Mouse (Mus musculus): ENCODE data around the gene Rhox4g. TPM values are rescaled to one million over a fixed set of nuclear protein-coding genes. Genes with fewer than 3 reads are reported as not detected.
"Not testable (repeated sequence)": the region's sequence is repeated elsewhere in the genome, so short reads cannot be mapped to it uniquely, and the experiment has no call there.

Rhox4g gene
- polyA plus RNA-seq (2015; fragmentation: Nextera tagmentation; extraction: Ambion mirVana) = not detected in 2 replicates

- not testable (repeated sequence) for ATAC-seq (ENCODE audit: insufficient number of reproducible peaks, low FRiP score, low TSS enrichment, low read depth); H3K36me3 ChIP-seq; H3K9ac ChIP-seq; H3K4me2 ChIP-seq (replicated peaks); H3K9me3 ChIP-seq (replicated peaks); H3K27ac ChIP-seq (replicated peaks); H3K4me1 ChIP-seq; H3K27me3 ChIP-seq; H3K4me3 ChIP-seq (replicated peaks)
- 89% methylated on average over 19 of the region's 20 CpGs for WGBS
These were observed at the start of gene Rhox4g for GRCm38 (mm10) chrX:37651227-37651626. TSS of gene Rhox4g (minus strand) at chrX:37651327.

- H3K27ac ChIP-seq (replicated peaks) = no peak overlapping the region
- 76% methylated on average over 2 of the region's 2 CpGs for WGBS
- no peaks in the 10 kb centered on the region for H3K36me3 ChIP-seq
- no peaks in the 10 kb centered on the region for H3K4me1 ChIP-seq
- H3K27me3 ChIP-seq = no peaks in the 10 kb centered on the region
- H3K4me3 ChIP-seq (replicated peaks) = no peak overlapping the region
- H3K4me2 ChIP-seq (replicated peaks) = no peak overlapping the region
- no peaks in the 10 kb centered on the region for H3K9me3 ChIP-seq (replicated peaks)
- H3K9ac ChIP-seq = no peak overlapping the region
- no peak for ATAC-seq (ENCODE audit: insufficient number of reproducible peaks, low FRiP score, low TSS enrichment, low read depth)
These were observed 41.1 kb upstream of the Rhox4g start for GRCm38 (mm10) chrX:37692261-37692660.

GRCm38 (mm10) chrX:37683031-37683715 lies 32.0 kb upstream of the Rhox4g start:
- Histone ChIP-seq H3K27me3 (no peaks in the 10 kb centered on the region), H3K9me3 (replicated peaks) (no peaks in the 10 kb centered on the region), H3K4me3 (replicated peaks) (no peak overlapping the region), H3K9ac (no peak overlapping the region), H3K27ac (replicated peaks) (no peak overlapping the region), H3K4me2 (replicated peaks) (no peak overlapping the region), H3K4me1 (no peaks in the 10 kb centered on the region), H3K36me3 (no peaks in the 10 kb centered on the region)
- 86% methylated on average over 24 of the region's 24 CpGs for WGBS
- no peak for ATAC-seq (ENCODE audit: insufficient number of reproducible peaks, low FRiP score, low TSS enrichment, low read depth)

- 84% methylated on average over 8 of the region's 8 CpGs for WGBS
- H3K36me3 ChIP-seq; H3K9ac ChIP-seq; ATAC-seq (ENCODE audit: insufficient number of reproducible peaks, low FRiP score, low TSS enrichment, low read depth); H3K27me3 ChIP-seq; H3K4me3 ChIP-seq (replicated peaks); H3K27ac ChIP-seq (replicated peaks); H3K4me2 ChIP-seq (replicated peaks); H3K9me3 ChIP-seq (replicated peaks); H3K4me1 ChIP-seq: not testable (repeated sequence)
These were observed 22.1 kb upstream of the Rhox4g start, which contains the start of gene Rhox2h for GRCm38 (mm10) chrX:37673177-37673576. TSS of gene Rhox2h (minus strand) at chrX:37673277.

- not testable (repeated sequence) for H3K36me3 ChIP-seq; H3K4me2 ChIP-seq (replicated peaks); H3K4me1 ChIP-seq; H3K27ac ChIP-seq (replicated peaks); H3K9ac ChIP-seq; H3K27me3 ChIP-seq; H3K4me3 ChIP-seq (replicated peaks); H3K9me3 ChIP-seq (replicated peaks); ATAC-seq (ENCODE audit: insufficient number of reproducible peaks, low FRiP score, low TSS enrichment, low read depth)
- 100% methylated on average over 1 of the region's 3 CpGs for WGBS
These were observed 17.5 kb upstream of the Rhox4g start, which contains the start of gene Rhox3h for GRCm38 (mm10) chrX:37668664-37669063. TSS of gene Rhox3h (minus strand) at chrX:37668764.

GRCm38 (mm10) chrX:37643370-37643769 lies 7.8 kb downstream of the Rhox4g start, which contains the start of gene Rhox2g:
TSS of gene Rhox2g (minus strand) at chrX:37643470.
- not testable (repeated sequence) for H3K36me3 ChIP-seq; H3K27me3 ChIP-seq; ATAC-seq (ENCODE audit: insufficient number of reproducible peaks, low FRiP score, low TSS enrichment, low read depth); H3K9me3 ChIP-seq (replicated peaks); H3K9ac ChIP-seq; H3K4me1 ChIP-seq; H3K4me2 ChIP-seq (replicated peaks); H3K27ac ChIP-seq (replicated peaks); H3K4me3 ChIP-seq (replicated peaks)
- WGBS = 92% methylated on average over 6 of the region's 6 CpGs

- not testable (repeated sequence) for H3K4me3 ChIP-seq (replicated peaks); H3K36me3 ChIP-seq; H3K9me3 ChIP-seq (replicated peaks); H3K27ac ChIP-seq (replicated peaks); H3K9ac ChIP-seq; H3K27me3 ChIP-seq; H3K4me1 ChIP-seq; ATAC-seq (ENCODE audit: insufficient number of reproducible peaks, low FRiP score, low TSS enrichment, low read depth); H3K4me2 ChIP-seq (replicated peaks)
- WGBS = 86% methylated on average over 2 of the region's 2 CpGs
These were observed 22.6 kb downstream of the Rhox4g start, which contains the start of gene Rhox3g for GRCm38 (mm10) chrX:37628512-37628911. TSS of gene Rhox3g (minus strand) at chrX:37628612.

GRCm38 (mm10) chrX:37607604-37608003 lies 43.5 kb downstream of the Rhox4g start, which contains the start of gene Rhox4f:
TSS of gene Rhox4f (minus strand) at chrX:37607704.
- H3K9ac ChIP-seq; H3K27me3 ChIP-seq; H3K9me3 ChIP-seq (replicated peaks); H3K4me2 ChIP-seq (replicated peaks); H3K4me3 ChIP-seq (replicated peaks); H3K4me1 ChIP-seq; H3K36me3 ChIP-seq; ATAC-seq (ENCODE audit: insufficient number of reproducible peaks, low FRiP score, low TSS enrichment, low read depth); H3K27ac ChIP-seq (replicated peaks): not testable (repeated sequence)
- 93% methylated on average over 13 of the region's 19 CpGs for WGBS

Other genes with a start within 250 kb of the Rhox4g start
- not detected in 2 replicates for gene Rhox2b, start 239.3 kb downstream of the Rhox4g start, polyA plus RNA-seq (2015; fragmentation: Nextera tagmentation; extraction: Ambion mirVana)
- gene Rhox4b, start 218.8 kb downstream of the Rhox4g start, polyA plus RNA-seq (2015; fragmentation: Nextera tagmentation; extraction: Ambion mirVana) = 0.43 and 0.72 TPM in 2 replicates
- gene Rhox2c, start 197.6 kb downstream of the Rhox4g start, polyA plus RNA-seq (2015; fragmentation: Nextera tagmentation; extraction: Ambion mirVana) = not detected in 2 replicates
- gene Rhox3c, start 192.7 kb downstream of the Rhox4g start, polyA plus RNA-seq (2015; fragmentation: Nextera tagmentation; extraction: Ambion mirVana) = not detected in 2 replicates
- gene Rhox4c, start 171.0 kb downstream of the Rhox4g start, polyA plus RNA-seq (2015; fragmentation: Nextera tagmentation; extraction: Ambion mirVana) = not detected in 2 replicates
- not detected in 2 replicates for gene Rhox2d, start 157.9 kb downstream of the Rhox4g start, polyA plus RNA-seq (2015; fragmentation: Nextera tagmentation; extraction: Ambion mirVana)
- not detected in 2 replicates for gene Rhox4d, start 137.0 kb downstream of the Rhox4g start, polyA plus RNA-seq (2015; fragmentation: Nextera tagmentation; extraction: Ambion mirVana)
- gene Rhox2e, start 120.9 kb downstream of the Rhox4g start, polyA plus RNA-seq (2015; fragmentation: Nextera tagmentation; extraction: Ambion mirVana) = not detected in 2 replicates
- not detected in 2 replicates for gene Rhox3e, start 109.3 kb downstream of the Rhox4g start, polyA plus RNA-seq (2015; fragmentation: Nextera tagmentation; extraction: Ambion mirVana)
- gene Rhox4e, start 93.9 kb downstream of the Rhox4g start, polyA plus RNA-seq (2015; fragmentation: Nextera tagmentation; extraction: Ambion mirVana) = not detected in 2 replicates
- not detected in 2 replicates for gene Rhox2f, start 79.9 kb downstream of the Rhox4g start, polyA plus RNA-seq (2015; fragmentation: Nextera tagmentation; extraction: Ambion mirVana)
- gene Rhox3f, start 70.3 kb downstream of the Rhox4g start, polyA plus RNA-seq (2015; fragmentation: Nextera tagmentation; extraction: Ambion mirVana) = not detected in 2 replicates
- gene Rhox4f, start 43.6 kb downstream of the Rhox4g start, polyA plus RNA-seq (2015; fragmentation: Nextera tagmentation; extraction: Ambion mirVana) = not detected in 2 replicates
- gene Rhox3g, start 22.7 kb downstream of the Rhox4g start, polyA plus RNA-seq (2015; fragmentation: Nextera tagmentation; extraction: Ambion mirVana) = not detected in 2 replicates
- not detected in 2 replicates for gene Rhox2g, start 7.9 kb downstream of the Rhox4g start, polyA plus RNA-seq (2015; fragmentation: Nextera tagmentation; extraction: Ambion mirVana)
- not detected in 2 replicates for gene Rhox3h, start 17.4 kb upstream of the Rhox4g start, polyA plus RNA-seq (2015; fragmentation: Nextera tagmentation; extraction: Ambion mirVana)
- not detected in 2 replicates for gene Rhox2h, start 21.9 kb upstream of the Rhox4g start, polyA plus RNA-seq (2015; fragmentation: Nextera tagmentation; extraction: Ambion mirVana)
- gene Rhox5, start 153.5 kb upstream of the Rhox4g start, polyA plus RNA-seq (2015; fragmentation: Nextera tagmentation; extraction: Ambion mirVana) = 1.3 and 2.2 TPM in 2 replicates
- gene Rhox6, start 175.6 kb upstream of the Rhox4g start, polyA plus RNA-seq (2015; fragmentation: Nextera tagmentation; extraction: Ambion mirVana) = 1.00 and 1.6 TPM in 2 replicates
- gene Rhox7a, start 180.4 kb upstream of the Rhox4g start, polyA plus RNA-seq (2015; fragmentation: Nextera tagmentation; extraction: Ambion mirVana) = not detected in 2 replicates
- not detected in 2 replicates for gene Rhox8, start 227.6 kb upstream of the Rhox4g start, polyA plus RNA-seq (2015; fragmentation: Nextera tagmentation; extraction: Ambion mirVana)
- gene Rhox7b, start 245.9 kb upstream of the Rhox4g start, polyA plus RNA-seq (2015; fragmentation: Nextera tagmentation; extraction: Ambion mirVana) = not detected in 2 replicates